Mouse (Mus musculus): ENCODE data around the gene Cldn19. TPM values are rescaled to one million over a fixed set of nuclear protein-coding genes. Genes with fewer than 3 reads are reported as not detected.

The Cldn19 gene
- polyA plus RNA-seq, 1 experiment from 2014 or later: 0.15 TPM

- ATAC-seq (ENCODE audit: low FRiP score, low read depth): no peak
- no peaks in the 10 kb centered on the region for H3K27me3 ChIP-seq
- H3K27ac ChIP-seq: no peak overlapping the region
- H3K9ac ChIP-seq: no peak overlapping the region
- H3K36me3 ChIP-seq: peaks cover 94% of the 10 kb centered on the region
- 88% methylated on average over 14 of the region's 14 CpGs for WGBS
- H3K4me1 ChIP-seq: peaks cover 4% of the 10 kb centered on the region; the same call in 1 of the 2 replicates
- no peak overlapping the region for H3K4me3 ChIP-seq
- no peaks in the 10 kb centered on the region for H3K9me3 ChIP-seq
- no peak overlapping the region for H3K4me2 ChIP-seq (replicated peaks)
Measured at GRCm38 (mm10) chr4:119241664-119242063, 13.6 kb upstream of the Cldn19 start.

GRCm38 (mm10) chr4:119242571-119242970 lies 12.6 kb upstream of the Cldn19 start:
- Histone ChIP-seq H3K27me3 (no peaks in the 10 kb centered on the region), H3K27ac (no peak overlapping the region), H3K9ac (no peak overlapping the region; the same call in 1 of the 2 replicates), H3K36me3 (peaks cover 93% of the 10 kb centered on the region), H3K4me3 (no peak overlapping the region), H3K4me1 (peaks cover 7% of the 10 kb centered on the region; the same call in 1 of the 2 replicates), H3K9me3 (no peaks in the 10 kb centered on the region), H3K4me2 (replicated peaks) (no peak overlapping the region)
- ATAC-seq (ENCODE audit: low FRiP score, low read depth): no peak
- 92% methylated on average over 12 of the region's 12 CpGs for WGBS

DNA sequence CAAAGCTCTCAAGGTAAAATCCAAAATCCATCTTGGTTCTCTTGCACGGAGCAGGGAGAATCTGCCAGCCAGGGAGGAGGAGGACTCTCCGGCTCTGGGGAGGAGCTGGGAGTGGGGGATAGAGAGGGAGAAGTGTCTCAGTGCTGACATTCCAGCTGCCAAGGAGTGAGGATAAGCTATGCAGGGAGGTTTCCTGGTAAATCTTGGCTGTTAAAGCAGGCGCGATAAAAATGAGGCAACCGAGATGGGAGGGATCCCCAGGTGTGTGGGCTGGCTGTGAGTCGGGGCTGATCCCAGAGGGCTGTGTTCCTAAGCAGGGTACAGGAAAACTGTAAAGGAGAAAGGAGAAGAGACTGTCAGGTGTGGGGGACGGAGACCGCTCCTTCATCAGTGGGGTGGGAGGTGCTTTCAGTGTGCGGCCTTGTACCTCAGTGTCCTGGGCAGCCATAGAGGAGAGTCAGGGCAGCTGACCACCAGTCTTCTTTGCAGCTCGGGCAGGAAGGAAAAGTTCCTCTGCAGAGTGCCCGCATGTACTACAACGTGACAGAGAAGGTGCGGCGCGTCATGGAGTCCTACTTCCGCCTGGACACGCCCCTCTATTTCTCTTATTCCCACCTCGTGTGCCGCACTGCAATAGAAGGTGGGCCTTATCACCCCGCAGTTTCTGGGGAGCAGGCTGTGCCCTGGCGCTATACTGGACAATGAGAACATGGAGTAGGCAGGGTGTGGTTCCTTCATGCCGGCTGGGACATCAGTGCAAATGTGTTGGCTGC lies 10.6 kb upstream of the Cldn19 start:
- ATAC-seq (ENCODE audit: low FRiP score, low read depth): no peak
- Histone ChIP-seq H3K9ac (no peak overlapping the region), H3K4me1 (0 out of 2 replicates have a peak, but pooled peaks cover 8% of the 10 kb centered on the region), H3K27ac (no peak overlapping the region), H3K27me3 (no peaks in the 10 kb centered on the region), H3K36me3 (peaks cover 87% of the 10 kb centered on the region), H3K4me3 (no peak overlapping the region), H3K9me3 (no peaks in the 10 kb centered on the region), H3K4me2 (replicated peaks) (no peak overlapping the region)
- WGBS: 82% methylated on average over 22 of the region's 22 CpGs

DNA sequence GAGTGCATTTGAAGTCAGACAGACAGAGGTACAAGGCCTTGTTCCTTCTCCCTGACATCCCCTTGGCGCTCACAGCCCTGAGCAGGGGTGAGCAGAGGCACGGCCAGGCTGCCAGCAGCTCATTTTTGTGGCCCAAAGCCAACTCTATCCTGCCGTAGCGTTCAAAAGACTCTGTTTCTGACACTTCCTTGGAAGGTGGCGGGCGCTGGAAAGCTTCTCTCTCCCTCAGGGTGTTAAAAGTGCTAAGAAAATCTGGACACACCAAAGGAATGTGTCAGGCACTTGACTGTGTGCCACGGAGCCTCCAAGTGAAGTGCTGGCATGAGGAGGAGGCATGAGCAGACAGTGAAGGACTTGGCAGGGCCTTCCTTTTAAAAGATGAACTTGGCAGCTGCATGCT lies 9.7 kb upstream of the Cldn19 start:
- no peak overlapping the region for H3K4me3 ChIP-seq
- H3K9me3 ChIP-seq: no peaks in the 10 kb centered on the region
- 0 out of 2 replicates have a peak, but pooled peaks cover 8% of the 10 kb centered on the region for H3K4me1 ChIP-seq
- peaks cover 80% of the 10 kb centered on the region for H3K36me3 ChIP-seq
- no peak overlapping the region for H3K9ac ChIP-seq
- no peak overlapping the region for H3K4me2 ChIP-seq (replicated peaks)
- H3K27me3 ChIP-seq: no peaks in the 10 kb centered on the region
- ATAC-seq (ENCODE audit: low FRiP score, low read depth): no peak
- 82% methylated on average over 7 of the region's 7 CpGs for WGBS
- no peak overlapping the region for H3K27ac ChIP-seq

GRCm38 (mm10) chr4:119245961-119246360 lies 9.3 kb upstream of the Cldn19 start:
- 86% methylated on average over 9 of the region's 9 CpGs for WGBS
- Histone ChIP-seq H3K9ac (no peak overlapping the region), H3K4me1 (0 out of 2 replicates have a peak, but pooled peaks cover 8% of the 10 kb centered on the region), H3K4me2 (replicated peaks) (no peak overlapping the region), H3K27me3 (no peaks in the 10 kb centered on the region), H3K36me3 (peaks cover 76% of the 10 kb centered on the region), H3K9me3 (no peaks in the 10 kb centered on the region), H3K4me3 (no peak overlapping the region), H3K27ac (no peak overlapping the region)
- ATAC-seq (ENCODE audit: low FRiP score, low read depth): no peak

GRCm38 (mm10) chr4:119246688-119247225 lies 8.5 kb upstream of the Cldn19 start:
- no peak overlapping the region for H3K27ac ChIP-seq
- H3K4me3 ChIP-seq: no peak overlapping the region
- peaks cover 68% of the 10 kb centered on the region for H3K36me3 ChIP-seq
- H3K9me3 ChIP-seq: no peaks in the 10 kb centered on the region
- H3K4me1 ChIP-seq: 0 out of 2 replicates have a peak, but pooled peaks cover 8% of the 10 kb centered on the region
- no peaks in the 10 kb centered on the region for H3K27me3 ChIP-seq
- 82% methylated on average over 14 of the region's 14 CpGs for WGBS
- H3K9ac ChIP-seq: no peak overlapping the region
- H3K4me2 ChIP-seq (replicated peaks): no peak overlapping the region
- ATAC-seq (ENCODE audit: low FRiP score, low read depth): no peak

DNA sequence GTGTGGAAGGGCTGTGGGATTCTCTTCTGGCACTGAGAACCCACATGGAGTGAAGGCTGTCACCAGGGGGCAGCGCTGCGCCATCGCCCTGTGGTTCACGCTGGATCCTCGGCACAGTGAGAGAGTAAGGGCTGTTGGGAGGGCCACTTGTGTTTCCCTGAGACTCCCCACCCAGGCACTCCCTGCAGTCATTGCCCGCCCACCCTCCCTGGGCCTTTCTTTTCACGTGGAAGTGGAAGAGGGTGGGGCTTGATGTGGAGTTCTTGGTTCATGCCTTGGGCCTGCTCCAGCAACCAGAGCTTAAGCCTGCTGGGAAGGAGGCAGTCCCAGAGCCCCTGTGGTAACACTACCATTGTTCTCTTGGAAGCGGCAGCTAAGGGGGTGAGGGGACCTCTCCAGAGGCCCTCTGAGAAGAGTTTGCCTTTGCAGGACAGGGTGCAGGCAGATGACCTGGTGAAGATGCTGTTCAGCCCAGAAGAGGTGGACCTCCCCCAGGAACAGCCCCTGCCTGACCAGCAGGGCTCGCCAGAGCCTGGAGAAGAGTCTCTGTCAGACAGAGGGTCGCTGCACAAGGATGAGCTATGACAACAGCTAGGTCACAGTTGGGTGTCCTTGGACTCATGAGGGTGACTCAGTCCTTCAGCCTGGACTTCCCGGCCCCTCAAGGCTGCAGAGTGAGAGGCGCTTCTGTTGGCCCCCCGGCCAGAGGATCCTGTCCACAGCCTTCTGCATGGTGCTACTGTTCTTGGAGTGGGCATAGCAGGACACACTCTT lies 7.6 kb upstream of the Cldn19 start:
- H3K27ac ChIP-seq: peak overlapping the region; percentile 10; the same call in 1 of the 2 replicates
- no peak overlapping the region for H3K4me3 ChIP-seq
- H3K4me1 ChIP-seq: 0 out of 2 replicates have a peak, but pooled peaks cover 8% of the 10 kb centered on the region
- H3K9me3 ChIP-seq: no peaks in the 10 kb centered on the region
- no peak overlapping the region for H3K4me2 ChIP-seq (replicated peaks)
- no peaks in the 10 kb centered on the region for H3K27me3 ChIP-seq
- peak; percentile 65 for ATAC-seq (ENCODE audit: low FRiP score, low read depth)
- H3K36me3 ChIP-seq: peaks cover 59% of the 10 kb centered on the region
- no peak overlapping the region for H3K9ac ChIP-seq
- 38% methylated on average over 13 of the region's 13 CpGs for WGBS

GRCm38 (mm10) chr4:119248407-119248965 lies 6.7 kb upstream of the Cldn19 start:
- Histone ChIP-seq H3K36me3 (peaks cover 51% of the 10 kb centered on the region), H3K9me3 (no peaks in the 10 kb centered on the region), H3K4me2 (replicated peaks) (no peak overlapping the region), H3K4me3 (no peak overlapping the region), H3K27me3 (no peaks in the 10 kb centered on the region), H3K9ac (no peak overlapping the region; the same call in 1 of the 2 replicates), H3K27ac (no peak overlapping the region), H3K4me1 (peaks cover 9% of the 10 kb centered on the region)
- no peak for ATAC-seq (ENCODE audit: low FRiP score, low read depth)
- 82% methylated on average over 11 of the region's 11 CpGs for WGBS

GRCm38 (mm10) chr4:119252025-119252808 lies 3.0 kb upstream of the Cldn19 start:
- no peak for ATAC-seq (ENCODE audit: low FRiP score, low read depth)
- Histone ChIP-seq H3K4me1 (peaks cover 29% of the 10 kb centered on the region), H3K9me3 (no peaks in the 10 kb centered on the region), H3K9ac (no peak overlapping the region), H3K27me3 (no peaks in the 10 kb centered on the region), H3K4me3 (no peak overlapping the region), H3K36me3 (peaks cover 13% of the 10 kb centered on the region), H3K4me2 (replicated peaks) (no peak overlapping the region), H3K27ac (no peak overlapping the region)
- 60% methylated on average over 7 of the region's 7 CpGs for WGBS

GRCm38 (mm10) chr4:119254012-119254618 lies 1.1 kb upstream of the Cldn19 start:
- H3K36me3 ChIP-seq: no peaks in the 10 kb centered on the region
- peak overlapping the region; percentile 31; the same call in 1 of the 2 replicates for H3K9ac ChIP-seq
- peaks cover 22% of the 10 kb centered on the region for H3K4me1 ChIP-seq
- WGBS: 30% methylated on average over 9 of the region's 9 CpGs
- peak overlapping the region; percentile 30 for H3K4me2 ChIP-seq (replicated peaks)
- no peak overlapping the region for H3K4me3 ChIP-seq
- peak; percentile 51 for ATAC-seq (ENCODE audit: low FRiP score, low read depth)
- H3K27me3 ChIP-seq: no peaks in the 10 kb centered on the region
- peak overlapping the region; percentile 83 for H3K27ac ChIP-seq
- H3K9me3 ChIP-seq: no peaks in the 10 kb centered on the region

DNA sequence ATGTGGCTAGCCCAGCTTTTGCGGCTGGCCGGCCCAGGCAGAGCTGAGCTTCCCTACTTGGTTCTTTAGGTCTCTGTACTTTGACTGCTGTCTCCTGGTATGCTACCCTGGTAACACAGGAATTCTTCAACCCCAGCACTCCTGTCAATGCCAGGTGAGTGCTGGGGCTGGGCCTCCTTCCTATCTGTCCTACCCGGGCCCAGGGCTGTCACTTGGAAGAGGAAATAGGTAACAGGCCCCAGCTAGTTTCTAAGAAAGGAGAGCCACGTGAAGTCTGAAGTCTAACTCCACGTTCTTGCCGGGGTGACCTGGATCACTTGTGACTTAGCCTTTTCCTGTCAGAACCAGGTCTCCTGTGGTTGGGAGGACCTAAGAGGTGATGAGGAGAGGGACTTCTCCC lies 1.9 kb downstream of the Cldn19 start:
- no peaks in the 10 kb centered on the region for H3K36me3 ChIP-seq
- no peaks in the 10 kb centered on the region for H3K27me3 ChIP-seq
- H3K9ac ChIP-seq: no peak overlapping the region
- H3K4me2 ChIP-seq (replicated peaks): no peak overlapping the region
- peaks cover 22% of the 10 kb centered on the region for H3K4me1 ChIP-seq
- no peaks in the 10 kb centered on the region for H3K9me3 ChIP-seq
- H3K4me3 ChIP-seq: no peak overlapping the region
- WGBS: 75% methylated on average over 6 of the region's 6 CpGs
- no peak overlapping the region for H3K27ac ChIP-seq
- ATAC-seq (ENCODE audit: low FRiP score, low read depth): no peak
